Mouse (Mus musculus): ENCODE measurements around the gene Atp6v1g1. TPM values are rescaled to one million over a fixed set of nuclear protein-coding genes. Genes with fewer than 3 reads are reported as not detected.

The Atp6v1g1 gene
- total and polyA plus RNA-seq, 3 experiments = 78.7 to 143 (median 95.1) TPM

Other genes starting within 250 kb of the Atp6v1g1 start
- not detected in 2 replicates for gene Orm1, start 200.2 kb upstream of the Atp6v1g1 start, total RNA-seq (2012; rRNA removed)
- not detected in 2 replicates for gene Orm1, start 200.2 kb upstream of the Atp6v1g1 start, total RNA-seq (2014; rRNA removed)
- not detected in 2 replicates for gene Orm1, start 200.2 kb upstream of the Atp6v1g1 start, polyA plus RNA-seq (2012; ENCODE audit: insufficient read length, low read depth)
- not detected in 2 replicates for gene Orm3, start 188.6 kb upstream of the Atp6v1g1 start, total RNA-seq (2012; rRNA removed)
- gene Orm3, start 188.6 kb upstream of the Atp6v1g1 start, total RNA-seq (2014; rRNA removed) = not detected in 2 replicates
- gene Orm3, start 188.6 kb upstream of the Atp6v1g1 start, polyA plus RNA-seq (2012; ENCODE audit: insufficient read length, low read depth) = 0.30 and 0.33 TPM in 2 replicates
- not detected in 2 replicates for gene Orm2, start 182.3 kb upstream of the Atp6v1g1 start, total RNA-seq (2012; rRNA removed)
- gene Orm2, start 182.3 kb upstream of the Atp6v1g1 start, total RNA-seq (2014; rRNA removed) = not detected in 2 replicates
- 0.53 TPM in 1 of 2 replicates, not detected in the other for gene Orm2, start 182.3 kb upstream of the Atp6v1g1 start, polyA plus RNA-seq (2012; ENCODE audit: insufficient read length, low read depth)
- gene Akna, start 141.4 kb upstream of the Atp6v1g1 start, total RNA-seq (2012; rRNA removed) = 19.3 and 28.0 TPM in 2 replicates
- gene Akna, start 141.4 kb upstream of the Atp6v1g1 start, total RNA-seq (2014; rRNA removed) = 5.1 and 6.5 TPM in 2 replicates
- 28.5 and 37.5 TPM in 2 replicates for gene Akna, start 141.4 kb upstream of the Atp6v1g1 start, polyA plus RNA-seq (2012; ENCODE audit: insufficient read length, low read depth)
- gene Whrn, start 48.8 kb upstream of the Atp6v1g1 start, total RNA-seq (2012; rRNA removed) = 2.8 and 4.5 TPM in 2 replicates
- gene Whrn, start 48.8 kb upstream of the Atp6v1g1 start, total RNA-seq (2014; rRNA removed) = 0.72 and 0.99 TPM in 2 replicates
- gene Whrn, start 48.8 kb upstream of the Atp6v1g1 start, polyA plus RNA-seq (2012; ENCODE audit: insufficient read length, low read depth) = 9.4 and 9.6 TPM in 2 replicates
- 9.4 TPM in 2 replicates for gene Tmem268, start 14.0 kb downstream of the Atp6v1g1 start, total RNA-seq (2012; rRNA removed)
- gene Tmem268, start 14.0 kb downstream of the Atp6v1g1 start, total RNA-seq (2014; rRNA removed) = 8.3 and 9.9 TPM in 2 replicates
- gene Tmem268, start 14.0 kb downstream of the Atp6v1g1 start, polyA plus RNA-seq (2012; ENCODE audit: insufficient read length, low read depth) = 10.5 and 11.1 TPM in 2 replicates
- not detected in 2 replicates for gene Gm11213, start 60.5 kb downstream of the Atp6v1g1 start, total RNA-seq (2012; rRNA removed)
- gene Gm11213, start 60.5 kb downstream of the Atp6v1g1 start, total RNA-seq (2014; rRNA removed) = not detected in 2 replicates
- gene Gm11213, start 60.5 kb downstream of the Atp6v1g1 start, polyA plus RNA-seq (2012; ENCODE audit: insufficient read length, low read depth) = not detected in 2 replicates
- not detected in 2 replicates for gene Tex48, start 77.7 kb downstream of the Atp6v1g1 start, total RNA-seq (2012; rRNA removed)
- gene Tex48, start 77.7 kb downstream of the Atp6v1g1 start, total RNA-seq (2014; rRNA removed) = not detected in 2 replicates
- gene Tex48, start 77.7 kb downstream of the Atp6v1g1 start, polyA plus RNA-seq (2012; ENCODE audit: insufficient read length, low read depth) = not detected in 2 replicates
- gene Gm11214, start 118.6 kb downstream of the Atp6v1g1 start, total RNA-seq (2012; rRNA removed) = not detected in 2 replicates
- not detected in 2 replicates for gene Gm11214, start 118.6 kb downstream of the Atp6v1g1 start, total RNA-seq (2014; rRNA removed)
- gene Gm11214, start 118.6 kb downstream of the Atp6v1g1 start, polyA plus RNA-seq (2012; ENCODE audit: insufficient read length, low read depth) = 0.67 and 0.72 TPM in 2 replicates
- gene Tnfsf15, start 200.3 kb downstream of the Atp6v1g1 start, total RNA-seq (2012; rRNA removed) = 62.5 and 93.9 TPM in 2 replicates
- 127 and 139 TPM in 2 replicates for gene Tnfsf15, start 200.3 kb downstream of the Atp6v1g1 start, total RNA-seq (2014; rRNA removed)
- gene Tnfsf15, start 200.3 kb downstream of the Atp6v1g1 start, polyA plus RNA-seq (2012; ENCODE audit: insufficient read length, low read depth) = 47.0 and 63.3 TPM in 2 replicates

All from CH12.LX (cell line).